In genomic region chr19:40958981-40959380, GRCm38 (mm10) we compare ENCODE assay signal across 19 mouse cellular contexts.
"Had no signal": no experiment of that assay in that cellular context is flagged by ENCODE, and none has a peak within 500 bp of the region (broad histone marks: within the 10 kb centered on the region; RNA-seq: fewer than 3 reads in every experiment).

No protein-coding gene starts in this region.

- H3K27me3 ChIP-seq: lung, embryonic 15.5 days; neural tube, embryonic 12.5 days had no signal

- ATAC-seq: liver, postnatal 0 days; lung, postnatal 0 days had no signal

- H3K27ac ChIP-seq: lung, embryonic 15.5 days; macrophage; midbrain, embryonic 12.5 days; neural tube, embryonic 12.5 days had no signal

- H3K4me2 ChIP-seq: lung, embryonic 15.5 days; midbrain, embryonic 12.5 days; neural tube, embryonic 12.5 days had no signal

- DNase-seq: liver, postnatal 0 days; lung, adult 2 months; lung, postnatal 14 days; lung, postnatal 36 days; midbrain, embryonic 14.5 days; retina, postnatal 1 day; right cerebral cortex, adult 18-20 months; right cerebral cortex, postnatal 25 days; right cerebral cortex, postnatal 4 days; spleen, adult 18-20 months; thymus, adult 18-20 months; thymus, postnatal 14 days; thymus, postnatal 36 days had no signal

- H3K4me1 ChIP-seq: neural tube, embryonic 12.5 days had no signal

- H3K4me3 ChIP-seq: lung, embryonic 15.5 days; megakaryocyte, embryonic 14.5 days; midbrain, embryonic 12.5 days; neural tube, embryonic 12.5 days had no signal

- H3K9ac ChIP-seq: liver, postnatal 0 days; lung, embryonic 15.5 days; midbrain, embryonic 12.5 days; neural tube, embryonic 12.5 days had no signal

- H3K9me3 ChIP-seq: lung, embryonic 15.5 days; megakaryocyte, embryonic 14.5 days; midbrain, embryonic 12.5 days; neural tube, embryonic 12.5 days had no signal

- H3K36me3 ChIP-seq: lung, embryonic 15.5 days; midbrain, embryonic 12.5 days; neural tube, embryonic 12.5 days had no signal
